Mouse (Mus musculus): ENCODE results near the gene Ociad1. TPM values are rescaled to one million over a fixed set of nuclear protein-coding genes. Genes with fewer than 3 reads are reported as not detected.

Ociad1 gene
- total and polyA plus RNA-seq, 3 experiments = 121 to 324 (median 223) TPM

DNA sequence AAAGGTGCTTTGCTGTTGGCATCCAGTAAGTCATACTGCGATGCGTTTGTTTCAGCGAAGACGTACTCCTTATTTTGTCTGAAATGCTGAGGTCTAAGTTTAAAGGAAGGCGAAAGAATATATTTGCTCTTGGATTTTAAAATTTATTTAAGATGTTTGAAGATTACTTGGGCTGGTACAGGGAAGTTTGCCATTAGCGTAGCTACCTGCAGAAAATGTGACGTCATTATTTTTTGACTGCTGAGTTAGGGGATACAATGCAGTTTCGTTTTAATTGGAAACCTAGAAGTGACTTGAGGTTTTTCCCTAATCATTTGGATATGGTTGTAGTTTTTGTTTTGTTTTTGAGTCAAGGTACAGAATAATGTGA, 859 bp downstream of the Ociad1 start:
- Histone ChIP-seq H3K4me1 (ENCODE audit: insufficient read depth, low read depth, low read length) (peaks cover 55% of the 10 kb centered on the region), H3K36me3 (replicated peaks) (peaks cover 28% of the 10 kb centered on the region), H3K4me3 (ENCODE audit: low read depth, low read length) (peak overlapping the region; percentile 98), H3K27me3 (ENCODE audit: insufficient read depth, low read length) (no peaks in the 10 kb centered on the region), H3K9me3 (replicated peaks) (no peaks in the 10 kb centered on the region)
- DNase-seq (ENCODE audit: low spot score) = no peak
- TF ChIP-seq GATA2 (IDR thresholded peaks at IDR 0.05; ENCODE audit: borderline replicate concordance, low read depth, low read length) = no peak
- TF ChIP-seq CTCF (IDR thresholded peaks at IDR 0.05; ENCODE audit: low read depth, low read length) = no peak
- TF ChIP-seq TAL1 (conservative IDR thresholded peaks at IDR 0.05; ENCODE audit: low read depth, low read length) = no peak
- TF ChIP-seq POLR2AphosphoS5 (IDR thresholded peaks at IDR 0.05; ENCODE audit: insufficient replicate concordance, low read depth, low read length) = no peak
- TF ChIP-seq GATA1 (IDR thresholded peaks at IDR 0.05; ENCODE audit: borderline replicate concordance, low read length) = no peak
- no peak for ATAC-seq (ENCODE audit: extremely low read depth, insufficient number of reproducible peaks, low FRiP score, poor library complexity, severe bottlenecking)

DNA sequence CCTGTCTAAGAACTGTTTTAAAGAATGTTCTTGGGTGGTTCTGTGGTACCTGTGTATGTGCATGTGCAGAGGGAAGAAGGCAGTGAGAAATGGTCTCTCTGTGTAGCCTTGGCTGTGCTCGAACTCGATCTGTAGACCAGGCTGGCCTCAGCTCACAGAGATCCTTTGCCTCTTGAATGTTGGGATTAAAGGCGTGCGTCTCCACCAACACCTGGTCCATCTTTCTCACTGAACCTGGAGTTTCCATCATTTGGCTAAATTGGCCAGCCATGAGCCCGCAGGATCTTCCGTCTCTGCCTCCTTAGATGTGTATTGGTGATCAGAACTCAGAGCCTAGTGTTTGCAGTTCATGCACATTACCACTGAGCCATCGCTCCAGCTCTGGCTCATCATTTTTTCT, 2.4 kb downstream of the Ociad1 start:
- Histone ChIP-seq H3K4me3 (ENCODE audit: low read depth, low read length) (no peak overlapping the region; the same call in 1 of the 2 replicates), H3K27me3 (ENCODE audit: insufficient read depth, low read length) (no peaks in the 10 kb centered on the region), H3K9me3 (replicated peaks) (no peaks in the 10 kb centered on the region), H3K4me1 (ENCODE audit: insufficient read depth, low read depth, low read length) (peaks cover 45% of the 10 kb centered on the region), H3K36me3 (replicated peaks) (peaks cover 38% of the 10 kb centered on the region)
- no peak for DNase-seq (ENCODE audit: low spot score)
- ATAC-seq (ENCODE audit: extremely low read depth, insufficient number of reproducible peaks, low FRiP score, poor library complexity, severe bottlenecking) = no peak
- TF ChIP-seq POLR2AphosphoS5 (IDR thresholded peaks at IDR 0.05; ENCODE audit: insufficient replicate concordance, low read depth, low read length) (no peak), GATA2 (IDR thresholded peaks at IDR 0.05; ENCODE audit: borderline replicate concordance, low read depth, low read length) (no peak), CTCF (IDR thresholded peaks at IDR 0.05; ENCODE audit: low read depth, low read length) (no peak), GATA1 (IDR thresholded peaks at IDR 0.05; ENCODE audit: borderline replicate concordance, low read length) (no peak)

DNA sequence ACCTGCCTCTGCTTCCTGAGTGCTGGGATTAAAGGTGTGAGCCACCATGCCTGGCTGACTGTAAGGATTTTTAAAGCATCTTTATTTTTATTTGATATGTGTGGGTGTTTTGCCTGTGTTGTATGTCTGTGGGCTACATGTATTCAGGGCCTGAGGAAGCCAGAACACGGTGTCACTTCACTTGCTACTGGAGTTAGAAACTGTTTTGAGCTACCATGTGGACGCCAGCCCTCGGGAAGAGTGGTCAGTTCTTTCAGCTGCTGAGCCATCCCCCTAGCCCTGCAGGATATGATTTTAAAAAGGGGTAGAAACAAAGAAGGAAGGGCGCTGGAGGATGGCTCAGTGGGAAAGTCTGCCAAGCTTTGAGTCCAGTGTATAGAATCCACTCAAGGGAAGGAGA, 3.3 kb downstream of the Ociad1 start:
- H3K4me1 ChIP-seq (ENCODE audit: insufficient read depth, low read depth, low read length) = peaks cover 42% of the 10 kb centered on the region
- H3K4me3 ChIP-seq (ENCODE audit: low read depth, low read length) = no peak overlapping the region
- H3K27me3 ChIP-seq (ENCODE audit: insufficient read depth, low read length) = no peaks in the 10 kb centered on the region
- ATAC-seq (ENCODE audit: extremely low read depth, insufficient number of reproducible peaks, low FRiP score, poor library complexity, severe bottlenecking) = no peak
- H3K9me3 ChIP-seq (replicated peaks) = no peaks in the 10 kb centered on the region
- no peak for TF ChIP-seq GATA2 (IDR thresholded peaks at IDR 0.05; ENCODE audit: borderline replicate concordance, low read depth, low read length)
- no peak for TF ChIP-seq CTCF (IDR thresholded peaks at IDR 0.05; ENCODE audit: low read depth, low read length)
- TF ChIP-seq GATA1 (IDR thresholded peaks at IDR 0.05; ENCODE audit: borderline replicate concordance, low read length) = no peak
- no peak for TF ChIP-seq TAL1 (conservative IDR thresholded peaks at IDR 0.05; ENCODE audit: low read depth, low read length)
- TF ChIP-seq POLR2AphosphoS5 (IDR thresholded peaks at IDR 0.05; ENCODE audit: insufficient replicate concordance, low read depth, low read length) = no peak
- peaks cover 47% of the 10 kb centered on the region for H3K36me3 ChIP-seq (replicated peaks)
- DNase-seq (ENCODE audit: low spot score) = no peak

DNA sequence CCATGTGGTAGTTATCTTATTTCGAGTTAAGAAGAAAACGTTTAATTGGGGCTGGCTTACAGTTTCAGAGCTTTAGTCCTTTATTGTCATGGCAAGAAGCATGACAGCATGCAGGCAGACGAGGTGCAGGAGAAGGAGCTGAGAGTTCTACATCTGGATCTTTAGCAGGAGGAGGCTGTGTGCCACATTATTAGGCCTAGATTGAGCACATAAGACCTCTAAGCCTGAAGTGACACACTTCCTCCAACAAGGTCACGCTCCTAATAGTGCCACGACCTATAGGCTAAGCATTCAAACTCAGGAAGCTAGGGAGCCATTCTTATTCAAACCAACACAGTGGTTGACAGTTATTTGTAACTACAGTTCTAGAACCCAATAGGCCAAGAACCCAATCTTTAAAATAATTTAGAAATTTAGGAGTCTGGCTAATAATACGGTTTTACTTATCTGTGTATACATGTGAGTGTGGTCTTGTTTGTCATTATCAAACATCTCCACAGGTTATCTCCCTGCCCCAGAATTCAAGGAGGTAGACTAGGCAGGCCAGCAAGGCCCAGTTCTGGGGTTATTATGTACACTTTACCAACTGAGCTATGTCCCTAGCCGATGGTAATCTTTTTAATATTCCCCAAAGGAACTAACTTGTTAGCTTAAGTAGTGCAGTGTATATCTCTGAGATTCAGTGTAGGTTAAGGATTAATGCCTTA, 9.2 kb downstream of the Ociad1 start:
- Histone ChIP-seq H3K9me3 (replicated peaks) (no peaks in the 10 kb centered on the region), H3K36me3 (replicated peaks) (peaks cover 78% of the 10 kb centered on the region), H3K27me3 (ENCODE audit: insufficient read depth, low read length) (no peaks in the 10 kb centered on the region), H3K4me3 (ENCODE audit: low read depth, low read length) (no peak overlapping the region), H3K4me1 (ENCODE audit: insufficient read depth, low read depth, low read length) (peaks cover 30% of the 10 kb centered on the region)
- DNase-seq (ENCODE audit: low spot score) = no peak
- no peak for ATAC-seq (ENCODE audit: extremely low read depth, insufficient number of reproducible peaks, low FRiP score, poor library complexity, severe bottlenecking)
- no peak for TF ChIP-seq CTCF (IDR thresholded peaks at IDR 0.05; ENCODE audit: low read depth, low read length)
- TF ChIP-seq TAL1 (conservative IDR thresholded peaks at IDR 0.05; ENCODE audit: low read depth, low read length) = no peak
- no peak for TF ChIP-seq GATA2 (IDR thresholded peaks at IDR 0.05; ENCODE audit: borderline replicate concordance, low read depth, low read length)
- no peak for TF ChIP-seq POLR2AphosphoS5 (IDR thresholded peaks at IDR 0.05; ENCODE audit: insufficient replicate concordance, low read depth, low read length)
- no peak for TF ChIP-seq GATA1 (IDR thresholded peaks at IDR 0.05; ENCODE audit: borderline replicate concordance, low read length)

DNA sequence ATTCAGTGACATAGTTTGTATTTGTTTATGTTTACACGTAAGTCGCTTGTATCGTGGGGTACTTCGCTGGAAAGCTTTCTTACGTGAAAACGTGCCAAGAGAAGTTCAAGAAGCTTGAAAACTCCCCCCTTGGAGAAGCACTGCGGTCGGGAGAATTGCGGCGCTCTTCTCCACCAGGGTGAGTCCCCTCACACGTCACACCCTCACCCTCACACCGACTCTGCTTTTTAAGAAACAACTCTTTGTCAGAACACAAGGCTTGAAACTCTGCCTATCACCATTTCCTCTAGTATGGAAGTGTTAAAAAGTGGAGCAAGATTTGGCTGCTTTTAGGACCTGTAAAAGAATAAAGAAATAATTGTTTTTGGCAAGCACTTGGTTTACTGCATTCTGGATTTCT, 11.9 kb downstream of the Ociad1 start:
- no peak for ATAC-seq (ENCODE audit: extremely low read depth, insufficient number of reproducible peaks, low FRiP score, poor library complexity, severe bottlenecking)
- Histone ChIP-seq H3K9me3 (replicated peaks) (no peaks in the 10 kb centered on the region), H3K36me3 (replicated peaks) (peaks cover 88% of the 10 kb centered on the region), H3K4me3 (ENCODE audit: low read depth, low read length) (no peak overlapping the region), H3K27me3 (ENCODE audit: insufficient read depth, low read length) (no peaks in the 10 kb centered on the region), H3K4me1 (ENCODE audit: insufficient read depth, low read depth, low read length) (peaks cover 35% of the 10 kb centered on the region)
- no peak for DNase-seq (ENCODE audit: low spot score)
- TF ChIP-seq CTCF (IDR thresholded peaks at IDR 0.05; ENCODE audit: low read depth, low read length) (no peak), GATA1 (IDR thresholded peaks at IDR 0.05; ENCODE audit: borderline replicate concordance, low read length) (no peak), POLR2AphosphoS5 (IDR thresholded peaks at IDR 0.05; ENCODE audit: insufficient replicate concordance, low read depth, low read length) (no peak)

DNA sequence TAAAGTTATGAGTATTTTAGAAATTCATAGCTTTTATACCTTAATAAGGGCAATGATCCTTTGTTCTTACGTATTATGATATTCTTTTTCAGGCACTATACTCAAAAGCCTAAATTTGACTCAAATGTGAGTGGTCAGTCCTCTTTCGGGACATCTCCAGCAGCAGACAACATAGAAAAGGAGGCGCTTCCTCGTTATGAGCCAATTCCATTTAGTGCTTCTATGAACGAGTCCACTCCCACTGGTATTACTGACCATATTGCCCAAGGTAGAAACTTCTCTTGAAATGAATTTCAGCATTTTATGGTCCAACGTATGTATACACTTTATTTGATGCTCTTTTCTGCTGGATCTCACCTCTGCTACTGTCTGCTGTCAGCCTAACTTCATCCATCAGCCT, 13.9 kb downstream of the Ociad1 start:
- TF ChIP-seq TAL1 (conservative IDR thresholded peaks at IDR 0.05; ENCODE audit: low read depth, low read length) (no peak), GATA1 (IDR thresholded peaks at IDR 0.05; ENCODE audit: borderline replicate concordance, low read length) (no peak), POLR2AphosphoS5 (IDR thresholded peaks at IDR 0.05; ENCODE audit: insufficient replicate concordance, low read depth, low read length) (no peak), GATA2 (IDR thresholded peaks at IDR 0.05; ENCODE audit: borderline replicate concordance, low read depth, low read length) (no peak), CTCF (IDR thresholded peaks at IDR 0.05; ENCODE audit: low read depth, low read length) (no peak)
- ATAC-seq (ENCODE audit: extremely low read depth, insufficient number of reproducible peaks, low FRiP score, poor library complexity, severe bottlenecking) = no peak
- H3K36me3 ChIP-seq (replicated peaks) = peaks cover 86% of the 10 kb centered on the region

More for the DNA sequence above, 13.9 kb downstream of the Ociad1 start:
- Histone ChIP-seq H3K9me3 (replicated peaks) (no peaks in the 10 kb centered on the region), H3K27me3 (ENCODE audit: insufficient read depth, low read length) (no peaks in the 10 kb centered on the region), H3K4me3 (ENCODE audit: low read depth, low read length) (no peak overlapping the region), H3K4me1 (ENCODE audit: insufficient read depth, low read depth, low read length) (peaks cover 38% of the 10 kb centered on the region)
- DNase-seq (ENCODE audit: low spot score) = no peak

Data from G1E (cell line).